Mouse (Mus musculus): ENCODE measurements around the gene Syne3. TPM values are rescaled to one million over a fixed set of nuclear protein-coding genes. Genes with fewer than 3 reads are reported as not detected.

Gene Syne3
- polyA plus RNA-seq, 1 experiment from 2014 or later = 0.16 TPM

GRCm38 (mm10) chr12:104969618-104970017 lies 40.0 kb downstream of the Syne3 start:
- H3K4me3 ChIP-seq (ENCODE audit: low read depth, low read length) = no peak overlapping the region

GRCm38 (mm10) chr12:104969177-104969576 lies 40.4 kb downstream of the Syne3 start:
- ATAC-seq = no peak
- H3K9ac ChIP-seq (ENCODE audit: low read depth, low read length) = no peak overlapping the region
- WGBS = 90% methylated on average over 9 of the region's 9 CpGs
- no peak overlapping the region for H3K4me3 ChIP-seq (ENCODE audit: low read depth, low read length)
- no peaks in the 10 kb centered on the region for H3K27me3 ChIP-seq (ENCODE audit: control insufficient read depth, insufficient read depth, low read depth, low read length)
- H3K4me1 ChIP-seq (ENCODE audit: control insufficient read depth, insufficient read depth, low read length) = no peaks in the 10 kb centered on the region
- no peak overlapping the region for H3K27ac ChIP-seq (ENCODE audit: low read length)
- no peaks in the 10 kb centered on the region for H3K9me3 ChIP-seq (replicated peaks; ENCODE audit: control insufficient read depth, low read length, poor library complexity, severe bottlenecking)
- H3K4me2 ChIP-seq (ENCODE audit: low read length) = no peak overlapping the region
- H3K36me3 ChIP-seq (ENCODE audit: control insufficient read depth, insufficient read depth, low read length) = no peaks in the 10 kb centered on the region

More at GRCm38 (mm10) chr12:104969618-104970017, 40.0 kb downstream of the Syne3 start:
- no peak overlapping the region for H3K27ac ChIP-seq (ENCODE audit: low read length)
- WGBS = 93% methylated on average over 3 of the region's 4 CpGs
- ATAC-seq = no peak
- H3K9ac ChIP-seq (ENCODE audit: low read depth, low read length) = no peak overlapping the region
- H3K4me2 ChIP-seq (ENCODE audit: low read length) = no peak overlapping the region
- H3K4me1 ChIP-seq (ENCODE audit: control insufficient read depth, insufficient read depth, low read length) = no peaks in the 10 kb centered on the region
- no peaks in the 10 kb centered on the region for H3K27me3 ChIP-seq (ENCODE audit: control insufficient read depth, insufficient read depth, low read depth, low read length)
- H3K36me3 ChIP-seq (ENCODE audit: control insufficient read depth, insufficient read depth, low read length) = no peaks in the 10 kb centered on the region
- H3K9me3 ChIP-seq (replicated peaks; ENCODE audit: control insufficient read depth, low read length, poor library complexity, severe bottlenecking) = no peaks in the 10 kb centered on the region

- Histone ChIP-seq H3K36me3 (ENCODE audit: control insufficient read depth, insufficient read depth, low read length) (no peaks in the 10 kb centered on the region), H3K27me3 (ENCODE audit: control insufficient read depth, insufficient read depth, low read depth, low read length) (no peaks in the 10 kb centered on the region), H3K4me3 (ENCODE audit: low read depth, low read length) (no peak overlapping the region), H3K4me2 (ENCODE audit: low read length) (no peak overlapping the region), H3K9ac (ENCODE audit: low read depth, low read length) (no peak overlapping the region), H3K9me3 (replicated peaks; ENCODE audit: control insufficient read depth, low read length, poor library complexity, severe bottlenecking) (no peaks in the 10 kb centered on the region), H3K4me1 (ENCODE audit: control insufficient read depth, insufficient read depth, low read length) (no peaks in the 10 kb centered on the region), H3K27ac (ENCODE audit: low read length) (peak overlapping the region; percentile 26; the same call in 1 of the 2 replicates)
- 47% methylated on average over 7 of the region's 7 CpGs for WGBS
- ATAC-seq = peak; percentile 72; the same call in 1 of the 2 replicates
Measured at GRCm38 (mm10) chr12:104964953-104965911, 44.4 kb downstream of the Syne3 start.

- Histone ChIP-seq H3K9ac (ENCODE audit: low read depth, low read length) (no peak overlapping the region), H3K4me3 (ENCODE audit: low read depth, low read length) (no peak overlapping the region), H3K27ac (ENCODE audit: low read length) (no peak overlapping the region), H3K9me3 (replicated peaks; ENCODE audit: control insufficient read depth, low read length, poor library complexity, severe bottlenecking) (no peaks in the 10 kb centered on the region), H3K4me1 (ENCODE audit: control insufficient read depth, insufficient read depth, low read length) (no peaks in the 10 kb centered on the region), H3K27me3 (ENCODE audit: control insufficient read depth, insufficient read depth, low read depth, low read length) (no peaks in the 10 kb centered on the region), H3K36me3 (ENCODE audit: control insufficient read depth, insufficient read depth, low read length) (no peaks in the 10 kb centered on the region), H3K4me2 (ENCODE audit: low read length) (no peak overlapping the region)
- no peak for ATAC-seq
Measured at GRCm38 (mm10) chr12:104960421-104960820, 49.2 kb downstream of the Syne3 start.

- WGBS = 69% methylated on average over 9 of the region's 9 CpGs
- H3K27me3 ChIP-seq (ENCODE audit: control insufficient read depth, insufficient read depth, low read depth, low read length) = no peaks in the 10 kb centered on the region
Measured at GRCm38 (mm10) chr12:104959966-104960365, 49.6 kb downstream of the Syne3 start.

GRCm38 (mm10) chr12:104958263-104958662 lies 51.3 kb downstream of the Syne3 start:
- Histone ChIP-seq H3K4me3 (ENCODE audit: low read depth, low read length) (no peak overlapping the region), H3K36me3 (ENCODE audit: control insufficient read depth, insufficient read depth, low read length) (no peaks in the 10 kb centered on the region), H3K9ac (ENCODE audit: low read depth, low read length) (no peak overlapping the region), H3K4me1 (ENCODE audit: control insufficient read depth, insufficient read depth, low read length) (no peaks in the 10 kb centered on the region), H3K27me3 (ENCODE audit: control insufficient read depth, insufficient read depth, low read depth, low read length) (no peaks in the 10 kb centered on the region), H3K27ac (ENCODE audit: low read length) (no peak overlapping the region), H3K9me3 (replicated peaks; ENCODE audit: control insufficient read depth, low read length, poor library complexity, severe bottlenecking) (no peaks in the 10 kb centered on the region), H3K4me2 (ENCODE audit: low read length) (no peak overlapping the region)
- no peak for ATAC-seq
- 74% methylated on average over 11 of the region's 11 CpGs for WGBS

More at GRCm38 (mm10) chr12:104959966-104960365, 49.6 kb downstream of the Syne3 start:
- H3K27ac ChIP-seq (ENCODE audit: low read length) = no peak overlapping the region
- H3K4me3 ChIP-seq (ENCODE audit: low read depth, low read length) = no peak overlapping the region
- ATAC-seq = no peak
- H3K36me3 ChIP-seq (ENCODE audit: control insufficient read depth, insufficient read depth, low read length) = no peaks in the 10 kb centered on the region
- H3K4me1 ChIP-seq (ENCODE audit: control insufficient read depth, insufficient read depth, low read length) = no peaks in the 10 kb centered on the region
- H3K9me3 ChIP-seq (replicated peaks; ENCODE audit: control insufficient read depth, low read length, poor library complexity, severe bottlenecking) = no peaks in the 10 kb centered on the region
- no peak overlapping the region for H3K4me2 ChIP-seq (ENCODE audit: low read length)
- no peak overlapping the region for H3K9ac ChIP-seq (ENCODE audit: low read depth, low read length)

GRCm38 (mm10) chr12:104957165-104957564 lies 52.4 kb downstream of the Syne3 start:
- no peaks in the 10 kb centered on the region for H3K36me3 ChIP-seq (ENCODE audit: control insufficient read depth, insufficient read depth, low read length)
- H3K4me2 ChIP-seq (ENCODE audit: low read length) = no peak overlapping the region
- H3K27ac ChIP-seq (ENCODE audit: low read length) = no peak overlapping the region
- no peak overlapping the region for H3K9ac ChIP-seq (ENCODE audit: low read depth, low read length)
- no peak overlapping the region for H3K4me3 ChIP-seq (ENCODE audit: low read depth, low read length)
- no peaks in the 10 kb centered on the region for H3K9me3 ChIP-seq (replicated peaks; ENCODE audit: control insufficient read depth, low read length, poor library complexity, severe bottlenecking)
- 97% methylated on average over 1 of the region's 1 CpGs for WGBS
- H3K4me1 ChIP-seq (ENCODE audit: control insufficient read depth, insufficient read depth, low read length) = no peaks in the 10 kb centered on the region
- ATAC-seq = no peak
- no peaks in the 10 kb centered on the region for H3K27me3 ChIP-seq (ENCODE audit: control insufficient read depth, insufficient read depth, low read depth, low read length)

- Histone ChIP-seq H3K4me3 (ENCODE audit: low read depth, low read length) (no peak overlapping the region), H3K27me3 (ENCODE audit: control insufficient read depth, insufficient read depth, low read depth, low read length) (no peaks in the 10 kb centered on the region), H3K9me3 (replicated peaks; ENCODE audit: control insufficient read depth, low read length, poor library complexity, severe bottlenecking) (no peaks in the 10 kb centered on the region), H3K36me3 (ENCODE audit: control insufficient read depth, insufficient read depth, low read length) (no peaks in the 10 kb centered on the region), H3K4me1 (ENCODE audit: control insufficient read depth, insufficient read depth, low read length) (no peaks in the 10 kb centered on the region), H3K9ac (ENCODE audit: low read depth, low read length) (no peak overlapping the region), H3K27ac (ENCODE audit: low read length) (no peak overlapping the region), H3K4me2 (ENCODE audit: low read length) (no peak overlapping the region)
- ATAC-seq = no peak
- WGBS = 88% methylated on average over 6 of the region's 6 CpGs
Measured at GRCm38 (mm10) chr12:104956406-104956805, 53.2 kb downstream of the Syne3 start.

- H3K4me2 ChIP-seq (ENCODE audit: low read length) = no peak overlapping the region
- no peak overlapping the region for H3K4me3 ChIP-seq (ENCODE audit: low read depth, low read length)
- H3K9me3 ChIP-seq (replicated peaks; ENCODE audit: control insufficient read depth, low read length, poor library complexity, severe bottlenecking) = no peaks in the 10 kb centered on the region
- H3K27me3 ChIP-seq (ENCODE audit: control insufficient read depth, insufficient read depth, low read depth, low read length) = no peaks in the 10 kb centered on the region
- WGBS = 66% methylated on average over 17 of the region's 17 CpGs
- no peak overlapping the region for H3K27ac ChIP-seq (ENCODE audit: low read length)
- ATAC-seq = no peak
- no peaks in the 10 kb centered on the region for H3K36me3 ChIP-seq (ENCODE audit: control insufficient read depth, insufficient read depth, low read length)
- no peak overlapping the region for H3K9ac ChIP-seq (ENCODE audit: low read depth, low read length)
- H3K4me1 ChIP-seq (ENCODE audit: control insufficient read depth, insufficient read depth, low read length) = no peaks in the 10 kb centered on the region
Measured at GRCm38 (mm10) chr12:104955003-104955800, 54.4 kb downstream of the Syne3 start.

Data from midbrain, embryonic 16.5 days (tissue).